Mouse (Mus musculus): Measurements from ENCODE around the gene Pgm5. TPM values are rescaled to one million over a fixed set of nuclear protein-coding genes. Genes with fewer than 3 reads are reported as not detected.

Gene Pgm5
- total and polyA plus RNA-seq, 3 experiments: not detected

DNA sequence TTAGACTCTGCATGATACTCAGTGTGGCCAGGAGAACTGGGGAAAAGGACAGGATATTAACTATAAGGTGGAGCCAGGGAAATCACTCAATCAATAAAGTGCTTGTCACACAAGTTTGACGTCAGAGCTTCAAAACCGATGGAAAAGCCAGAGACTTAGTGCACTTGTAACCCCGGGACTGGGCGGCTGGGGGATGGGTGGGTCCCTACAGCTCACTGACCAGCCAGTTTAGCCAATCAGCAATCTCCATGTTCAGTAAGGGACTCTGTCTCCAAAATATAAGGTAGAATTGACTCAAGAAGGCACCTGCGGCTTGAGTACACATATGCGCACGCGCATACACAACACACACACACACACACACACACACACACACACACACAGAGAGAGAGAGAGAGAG is 213.6 kb downstream of the Pgm5 start:
- no peak for DNase-seq (ENCODE audit: low read depth, low spot score)
- H3K4me1 ChIP-seq (ENCODE audit: control insufficient read depth in 1 of 2, insufficient read depth in 2 of 2, low read length in 2 of 2): no peaks in the 10 kb centered on the region
- peaks cover 0 to 1% of the 10 kb centered on the region in 2 experiments; a peak in 2 of 4 replicates for H3K27me3 ChIP-seq (ENCODE audit: control insufficient read depth in 1 of 2, insufficient read depth in 2 of 2, low read length in 2 of 2)
- no peak overlapping the region for H3K4me3 ChIP-seq (ENCODE audit: control insufficient read depth in 1 of 2, insufficient read depth in 1 of 2, low read depth in 2 of 2, low read length in 2 of 2)
- no peak overlapping the region for H3K9ac ChIP-seq (ENCODE audit: control insufficient read depth, low read depth, low read length, poor library complexity, severe bottlenecking)
- TF ChIP-seq CHD2 (IDR thresholded peaks at IDR 0.05; ENCODE audit: low read length) (no peak), MXI1 (IDR thresholded peaks at IDR 0.05; ENCODE audit: low read depth, low read length) (no peak)
- no peaks in the 10 kb centered on the region for H3K79me2 ChIP-seq (ENCODE audit: control insufficient read depth, insufficient read depth, low read length, poor library complexity)
- H3K27ac ChIP-seq (ENCODE audit: control insufficient read depth, low read depth, low read length): no peak overlapping the region
- H3K9me3 ChIP-seq (replicated peaks; ENCODE audit: insufficient read depth, low read length): no peaks in the 10 kb centered on the region
- no peaks in the 10 kb centered on the region for H3K36me3 ChIP-seq (ENCODE audit: control insufficient read depth in 1 of 2, insufficient read depth in 2 of 2, low read length in 2 of 2)

DNA sequence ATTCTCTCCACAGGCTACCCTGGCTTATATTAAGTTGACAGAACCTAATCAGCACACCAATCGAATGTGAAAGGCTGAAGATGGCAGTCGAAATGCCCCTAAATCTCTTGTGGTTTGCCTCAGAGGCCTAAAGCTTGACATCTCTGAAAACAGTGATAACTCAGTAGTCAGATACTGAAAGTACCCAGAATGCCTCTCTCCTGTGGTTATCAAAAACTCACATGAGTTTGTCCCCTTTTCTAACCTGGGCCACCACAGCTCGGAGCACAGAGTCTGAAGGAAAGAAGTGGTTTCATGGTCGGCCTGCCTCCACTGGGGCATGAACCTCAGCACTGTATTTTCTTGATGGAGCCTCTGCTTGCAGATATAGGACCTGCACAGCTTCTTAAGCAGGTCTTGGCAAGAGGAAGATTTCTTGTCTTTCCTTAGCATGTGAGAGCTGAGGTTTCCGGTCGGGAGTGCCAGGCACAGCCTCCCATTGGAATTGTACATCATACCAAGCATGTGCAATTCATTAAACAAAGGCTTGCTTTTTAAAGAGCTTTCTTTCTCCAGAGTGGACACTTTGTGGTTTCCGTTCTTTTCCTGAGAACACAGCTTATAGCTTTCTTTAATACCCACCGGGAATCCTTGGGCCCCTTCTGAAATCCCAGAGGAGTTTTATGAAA is 215.4 kb downstream of the Pgm5 start:
- no peak for TF ChIP-seq TBP (IDR thresholded peaks at IDR 0.05; ENCODE audit: low read depth, low read length)
- no peak for TF ChIP-seq ZKSCAN1 (IDR thresholded peaks at IDR 0.05; ENCODE audit: low read depth, low read length)
- TF ChIP-seq MYB (IDR thresholded peaks at IDR 0.05; ENCODE audit: low read depth, low read length): no peak
- TF ChIP-seq GATA1 (IDR thresholded peaks at IDR 0.05; ENCODE audit: low read depth, low read length): no peak
- TF ChIP-seq USF2 (IDR thresholded peaks at IDR 0.05; ENCODE audit: borderline replicate concordance in 1 of 2, insufficient read depth in 1 of 2, low read depth in 1 of 2, low read length in 2 of 2): no peak
- TF ChIP-seq HCFC1 (IDR thresholded peaks at IDR 0.05; ENCODE audit: low read depth, low read length): no peak
- no peak for TF ChIP-seq USF1 (IDR thresholded peaks at IDR 0.05; ENCODE audit: low read depth, low read length)

DNA sequence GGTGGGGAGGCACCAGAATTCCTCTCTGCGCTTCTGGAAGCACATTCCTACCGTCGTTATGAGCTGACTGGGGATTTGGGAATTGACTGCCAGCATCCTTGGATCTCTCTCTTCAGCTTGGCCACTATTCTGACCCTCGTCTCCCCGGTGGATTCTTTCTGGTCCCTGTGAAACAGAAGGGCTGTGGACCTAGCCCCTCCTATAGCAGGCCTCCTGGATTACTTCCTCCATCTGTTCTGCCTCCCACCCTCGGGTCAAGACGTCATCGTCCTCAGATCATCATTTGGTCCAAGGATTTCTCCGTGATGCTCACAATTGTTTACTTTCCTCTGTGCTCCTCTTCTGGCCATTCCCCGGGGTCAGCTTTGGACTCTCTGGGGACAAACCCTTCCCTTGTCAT is 216.7 kb downstream of the Pgm5 start:
- TF ChIP-seq JUND (IDR thresholded peaks at IDR 0.05; ENCODE audit: low read depth, low read length) (no peak), EP300 (IDR thresholded peaks at IDR 0.05; ENCODE audit: low read depth in 1 of 2, low read length in 2 of 2) (no peak), POLR2AphosphoS5 (IDR thresholded peaks at IDR 0.05; ENCODE audit: borderline replicate concordance, low read depth, low read length) (no peak), GATA1 (IDR thresholded peaks at IDR 0.05; ENCODE audit: low read depth, low read length) (no peak)

More for the DNA sequence above, 215.4 kb downstream of the Pgm5 start:
- Histone ChIP-seq H3K79me2 (ENCODE audit: control insufficient read depth, insufficient read depth, low read length, poor library complexity) (no peaks in the 10 kb centered on the region), H3K36me3 (ENCODE audit: control insufficient read depth in 1 of 2, insufficient read depth in 2 of 2, low read length in 2 of 2) (no peaks in the 10 kb centered on the region), H3K27me3 (ENCODE audit: control insufficient read depth in 1 of 2, insufficient read depth in 2 of 2, low read length in 2 of 2) (peaks cover 0 to 4% of the 10 kb centered on the region in 2 experiments), H3K9ac (ENCODE audit: control insufficient read depth, low read depth, low read length, poor library complexity, severe bottlenecking) (no peak overlapping the region), H3K9me3 (replicated peaks; ENCODE audit: insufficient read depth, low read length) (no peaks in the 10 kb centered on the region), H3K4me1 (ENCODE audit: control insufficient read depth in 1 of 2, insufficient read depth in 2 of 2, low read length in 2 of 2) (no peaks in the 10 kb centered on the region), H3K27ac (ENCODE audit: control insufficient read depth, low read depth, low read length) (no peak overlapping the region), H3K4me3 (ENCODE audit: control insufficient read depth in 1 of 2, insufficient read depth in 1 of 2, low read depth in 2 of 2, low read length in 2 of 2) (no peak overlapping the region)
- no peak for DNase-seq (ENCODE audit: low read depth, low spot score)

More for the DNA sequence above, 216.7 kb downstream of the Pgm5 start:
- Histone ChIP-seq H3K4me1 (ENCODE audit: control insufficient read depth in 1 of 2, insufficient read depth in 2 of 2, low read length in 2 of 2) (no peaks in the 10 kb centered on the region), H3K27ac (ENCODE audit: control insufficient read depth, low read depth, low read length) (no peak overlapping the region), H3K4me3 (ENCODE audit: control insufficient read depth in 1 of 2, insufficient read depth in 1 of 2, low read depth in 2 of 2, low read length in 2 of 2) (no peak overlapping the region), H3K27me3 (ENCODE audit: control insufficient read depth in 1 of 2, insufficient read depth in 2 of 2, low read length in 2 of 2) (peaks cover 0 to 4% of the 10 kb centered on the region in 2 experiments), H3K36me3 (ENCODE audit: control insufficient read depth in 1 of 2, insufficient read depth in 2 of 2, low read length in 2 of 2) (no peaks in the 10 kb centered on the region), H3K9me3 (replicated peaks; ENCODE audit: insufficient read depth, low read length) (no peaks in the 10 kb centered on the region), H3K79me2 (ENCODE audit: control insufficient read depth, insufficient read depth, low read length, poor library complexity) (no peaks in the 10 kb centered on the region), H3K9ac (ENCODE audit: control insufficient read depth, low read depth, low read length, poor library complexity, severe bottlenecking) (no peak overlapping the region)
- no peak for DNase-seq (ENCODE audit: low read depth, low spot score)

Measured in MEL (cell line).